Mouse (Mus musculus) adrenal gland, postnatal 36 days (tissue): ENCODE results near the gene Rplp0. TPM values are rescaled to one million over a fixed set of nuclear protein-coding genes. Genes with fewer than 3 reads are reported as not detected.
A peak's percentile ranks its signal among the peaks of the same experiment; 100 is the strongest.

Experiments
- DNase-seq, 2 experiments: peaks; one replicate each; pipeline ENCODE4 v3.0.0; 2021; ENCODE audit warnings: mixed read lengths in 1 of 2
- total RNA-seq, 2 experiments: library from RNA; stranded (reverse); gene quantifications; 2 replicates each; pipeline ENCODE4 v1.2.3; 2021

Gene Rplp0
- total RNA-seq, 2 experiments from 2014 or later = 829 to 906 TPM

DNA sequence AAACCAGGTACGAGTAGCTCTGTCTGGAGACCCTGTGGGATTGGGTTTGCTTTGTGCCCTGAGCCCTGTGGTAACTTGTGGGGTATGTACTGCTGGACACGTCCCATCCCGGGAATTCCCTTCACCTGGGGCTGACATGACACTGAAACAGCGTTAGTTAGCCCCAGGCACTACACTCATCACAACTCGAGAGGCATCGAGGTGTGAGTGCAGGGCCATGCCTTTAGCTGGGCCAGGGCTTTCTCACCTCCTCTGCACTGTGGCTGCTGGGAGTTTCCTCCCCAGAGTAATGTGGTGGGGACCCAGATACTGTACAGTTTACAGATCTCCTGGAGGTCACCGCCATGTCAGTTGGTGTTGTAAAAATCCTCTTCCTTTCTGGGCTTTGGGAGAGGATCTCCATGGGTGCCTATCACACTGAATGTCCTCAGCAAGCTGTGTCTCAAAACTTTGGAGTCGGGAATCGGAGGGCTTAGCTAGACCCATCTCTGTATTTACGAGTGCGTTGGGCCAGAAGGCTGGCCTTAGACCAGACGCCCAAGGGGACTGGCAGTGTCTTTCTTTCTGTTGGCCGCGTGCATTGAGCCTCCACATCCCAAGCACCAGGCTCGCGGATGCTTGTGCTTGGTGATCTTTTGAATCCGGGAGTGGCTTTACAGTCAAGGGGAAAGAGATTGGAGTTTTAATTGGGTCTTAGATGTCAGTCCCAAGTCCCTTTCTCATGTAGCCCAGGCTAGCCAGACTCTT is 32.6 kb upstream of the Rplp0 start:
- DNase-seq = no peak

- peak; percentile 55 to 64 for DNase-seq
These were observed 31.1 kb upstream of the Rplp0 start for GRCm38 (mm10) chr5:115528128-115528527.

GRCm38 (mm10) chr5:115529364-115529741 is 29.9 kb upstream of the Rplp0 start:
- DNase-seq = no peak

DNA sequence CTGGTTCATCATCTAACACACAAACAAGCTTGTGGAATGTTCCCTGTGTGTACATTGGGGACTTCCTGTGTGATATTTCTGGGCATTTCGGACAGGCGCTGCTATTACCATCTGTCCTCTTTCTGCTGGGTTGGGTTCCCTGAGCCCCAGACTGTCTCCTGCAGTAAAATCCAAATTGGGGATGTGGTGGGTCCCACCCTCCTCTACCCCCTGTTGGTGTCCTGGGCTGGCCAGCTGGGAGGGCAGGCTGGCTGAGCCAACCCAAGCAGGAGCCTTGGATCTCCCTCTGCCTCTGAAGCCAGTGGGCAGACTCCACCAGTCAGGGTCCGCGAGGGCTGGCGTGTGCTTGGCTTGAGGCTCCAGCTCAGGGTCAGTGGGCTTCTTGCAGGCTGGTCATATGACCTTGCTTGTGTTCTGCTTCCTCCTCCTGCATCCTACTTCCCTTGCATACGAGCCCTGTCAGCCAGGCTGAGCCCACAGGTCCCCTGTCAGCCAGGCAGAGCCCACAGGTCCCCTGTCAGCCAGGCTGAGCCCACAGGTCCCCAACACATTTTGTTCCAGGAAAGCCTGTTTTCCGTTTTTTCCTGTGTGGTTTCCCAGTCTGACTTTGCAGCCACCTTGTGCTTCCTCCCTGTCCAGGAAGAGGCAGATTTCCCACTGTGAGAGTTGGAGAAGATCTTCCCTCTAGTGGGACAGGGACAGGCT is 29.4 kb upstream of the Rplp0 start:
- no peak for DNase-seq

DNA sequence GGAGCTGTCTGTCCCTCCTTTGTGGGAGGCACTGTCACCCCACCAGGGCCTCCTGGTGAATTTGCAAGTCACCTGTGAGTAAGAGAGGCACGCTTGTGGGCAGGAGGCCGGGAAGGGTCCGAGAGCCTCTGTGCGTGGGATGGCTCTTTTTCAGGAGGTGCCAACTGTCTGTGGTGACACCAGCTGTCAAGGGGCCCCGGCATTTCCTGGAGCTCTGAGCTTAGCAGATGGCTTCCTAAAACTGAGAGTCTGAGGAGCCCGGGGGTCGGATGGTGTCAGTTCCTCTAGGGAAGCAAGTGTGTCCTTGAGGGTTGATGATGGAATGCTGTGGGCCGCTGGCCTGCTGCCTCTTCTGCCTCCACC is 28.8 kb upstream of the Rplp0 start:
- peak in 1 of 2 experiments; percentile 49 for DNase-seq

- DNase-seq = peak; percentile 81 to 87
These were observed 27.5 kb upstream of the Rplp0 start for GRCm38 (mm10) chr5:115531671-115532270.

- DNase-seq = peak; percentile 72 to 78
These were observed 25.0 kb upstream of the Rplp0 start for GRCm38 (mm10) chr5:115534290-115534731.

DNA sequence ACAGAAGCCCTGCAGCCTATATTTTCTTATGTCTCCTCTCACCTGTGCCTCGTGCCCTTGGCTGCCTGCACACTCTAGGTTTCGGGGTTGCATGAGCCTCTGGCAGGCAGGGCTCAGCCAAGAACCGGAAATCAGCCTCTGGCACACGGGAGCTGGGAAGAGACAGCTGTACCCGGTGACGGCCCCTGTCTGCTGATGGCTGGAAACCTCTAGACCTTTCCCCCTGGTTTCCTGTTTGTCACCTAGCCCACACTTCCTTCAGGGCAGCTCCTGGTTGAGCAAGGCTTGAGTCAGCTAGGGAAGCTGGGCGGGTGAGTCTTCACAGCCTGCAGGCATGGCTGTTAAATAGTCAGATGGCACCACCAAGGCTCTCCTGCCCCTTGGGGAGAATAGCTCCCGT is 24.4 kb upstream of the Rplp0 start:
- peak; percentile 48 to 59 for DNase-seq

DNA sequence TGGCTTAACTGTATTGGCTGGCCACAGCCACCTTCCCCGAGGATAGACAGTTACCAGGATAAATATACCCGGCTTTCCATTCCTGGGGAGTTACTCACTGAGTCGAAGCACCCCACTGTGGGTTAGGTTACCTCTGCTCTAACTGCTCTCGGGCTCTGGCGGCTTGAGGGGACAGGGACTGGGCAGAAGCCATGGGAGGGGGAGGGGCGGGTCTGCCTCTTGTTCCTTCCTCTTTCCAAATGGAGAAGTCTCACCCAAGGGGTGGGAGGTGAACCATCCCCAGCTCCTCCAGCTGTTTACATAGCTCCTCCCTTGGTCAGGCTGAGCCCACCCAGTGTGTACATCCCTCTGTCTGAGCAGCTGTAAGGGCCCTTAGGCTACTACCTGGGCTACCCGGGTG is 23.6 kb upstream of the Rplp0 start:
- no peak for DNase-seq

GRCm38 (mm10) chr5:115538017-115538692 is 21.1 kb upstream of the Rplp0 start:
- peak in 1 of 2 experiments; percentile 25 for DNase-seq

GRCm38 (mm10) chr5:115538693-115539043 is 20.6 kb upstream of the Rplp0 start:
- peak; percentile 92 to 94 for DNase-seq

DNA sequence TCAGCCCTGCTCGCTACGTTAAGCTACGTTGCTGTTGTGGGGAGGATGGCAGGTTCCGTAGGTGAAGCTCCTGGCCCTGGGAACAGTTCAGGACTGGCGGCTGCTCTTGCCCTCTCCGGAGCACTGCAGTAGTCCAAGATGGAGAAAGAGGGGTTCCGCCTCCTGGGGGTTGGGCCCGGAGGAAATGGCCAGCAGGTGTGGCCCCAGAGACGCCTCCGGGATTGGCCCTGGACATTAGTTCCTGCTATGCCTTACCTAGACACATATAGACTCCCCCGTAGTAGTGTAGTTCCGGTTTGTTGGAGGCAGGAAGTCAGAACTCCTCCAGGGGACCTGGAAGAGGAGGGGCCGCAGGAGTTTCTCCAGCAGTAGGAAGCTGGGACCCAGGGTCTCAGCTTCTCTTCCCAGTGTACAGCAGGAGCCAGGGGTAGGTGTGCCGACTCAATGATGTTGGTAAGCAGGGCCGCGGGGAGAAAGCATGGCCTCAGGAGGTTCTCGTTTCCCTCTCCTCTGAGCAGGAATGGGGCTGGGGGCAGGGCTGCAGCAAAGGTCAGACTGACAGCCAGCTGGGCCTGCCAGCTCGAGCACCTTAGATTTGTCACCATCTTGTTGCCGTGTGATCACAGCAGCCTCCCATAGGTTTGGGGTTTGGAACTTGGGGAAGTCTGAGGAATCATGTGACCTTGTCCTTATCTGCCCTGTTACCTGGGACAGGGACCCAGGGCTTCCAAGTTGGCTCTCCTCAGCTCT is 16.5 kb upstream of the Rplp0 start:
- no peak for DNase-seq

DNA sequence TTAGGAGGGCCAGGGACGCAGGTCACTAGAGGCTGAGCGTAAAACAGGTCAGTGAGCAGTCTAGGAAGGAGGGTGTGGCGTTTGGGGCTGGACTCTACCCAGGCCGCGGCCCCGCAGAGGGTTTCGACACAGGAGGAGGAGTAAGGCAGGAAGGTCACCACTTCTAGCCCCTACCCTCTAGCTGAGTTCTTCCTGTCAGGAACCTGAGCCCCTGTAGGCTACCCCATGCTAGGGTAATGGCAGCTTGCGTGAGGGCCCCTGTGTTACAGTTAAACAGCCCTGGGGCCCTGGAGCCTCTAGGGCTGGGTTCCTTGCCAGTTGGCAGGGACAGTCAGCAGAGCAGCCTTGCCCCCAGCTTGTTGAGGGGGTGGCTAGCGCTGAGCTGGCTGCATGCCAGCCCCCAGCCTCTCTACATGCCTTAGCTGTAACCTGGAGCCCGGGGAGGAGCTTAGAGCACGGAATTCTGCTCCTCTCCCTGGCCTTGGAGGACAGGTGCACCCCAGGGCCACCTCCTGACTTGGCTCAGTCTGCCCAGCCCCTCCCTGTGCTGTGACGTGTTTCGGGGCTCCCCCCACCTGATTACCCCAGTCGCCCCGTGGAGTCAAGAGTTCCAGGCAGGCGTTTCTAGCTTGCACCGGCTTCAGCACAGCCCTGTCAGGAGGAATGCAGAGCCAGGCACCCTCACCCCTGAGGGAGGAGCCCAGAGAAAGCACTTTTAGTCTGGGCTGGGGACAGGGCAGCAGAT is 15.6 kb upstream of the Rplp0 start:
- peak; percentile 79 to 84 for DNase-seq

DNA sequence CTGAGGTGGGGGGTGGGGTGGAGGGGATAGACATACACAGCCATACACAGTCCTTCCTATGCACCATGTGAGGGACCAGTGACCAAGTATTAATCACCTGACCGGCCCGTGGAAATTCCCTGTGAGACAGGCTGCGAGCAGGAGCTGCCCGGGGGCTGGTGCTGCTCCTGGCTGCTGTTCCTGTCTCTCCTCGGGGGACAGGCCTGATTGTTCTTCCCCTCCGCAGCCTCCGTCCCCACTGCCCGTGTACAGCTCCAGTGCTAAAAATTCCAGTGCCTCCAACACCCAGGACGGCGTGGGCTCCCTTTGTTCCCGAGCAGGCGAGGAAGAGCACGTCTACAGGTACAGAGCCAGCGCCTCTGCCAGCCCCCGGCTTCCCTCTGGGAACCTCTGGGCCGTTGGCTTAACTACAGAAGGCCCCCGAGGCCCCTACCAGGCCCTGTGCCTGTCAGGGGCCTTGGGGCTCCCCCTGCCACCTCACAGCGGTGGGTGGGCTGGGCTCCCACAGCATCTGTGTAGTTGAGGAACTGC is 14.5 kb upstream of the Rplp0 start:
- DNase-seq = no peak

DNA sequence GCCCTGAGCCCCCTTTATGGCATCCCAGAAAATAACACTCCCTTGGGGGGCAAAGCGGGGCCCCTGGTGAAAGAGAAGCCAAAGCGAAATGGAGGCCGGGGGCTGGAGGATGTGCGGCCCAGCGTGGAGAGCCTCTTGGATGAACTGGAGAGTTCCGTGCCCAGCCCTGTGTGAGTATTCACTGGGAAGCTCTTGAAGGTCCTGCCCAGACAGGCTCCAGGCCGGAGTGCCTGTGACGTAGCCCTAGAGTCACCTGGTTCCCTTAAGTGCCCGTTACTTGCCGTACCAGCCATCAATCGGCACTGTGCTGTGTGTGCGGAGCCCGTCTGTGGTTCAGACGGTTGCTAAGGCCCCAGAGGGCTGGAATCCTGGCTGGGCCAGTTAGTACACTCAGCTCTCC is 13.6 kb upstream of the Rplp0 start:
- DNase-seq = no peak

GRCm38 (mm10) chr5:115546536-115546935 is 12.7 kb upstream of the Rplp0 start:
- DNase-seq = no peak

GRCm38 (mm10) chr5:115547014-115547413 is 12.3 kb upstream of the Rplp0 start:
- DNase-seq = no peak

DNA sequence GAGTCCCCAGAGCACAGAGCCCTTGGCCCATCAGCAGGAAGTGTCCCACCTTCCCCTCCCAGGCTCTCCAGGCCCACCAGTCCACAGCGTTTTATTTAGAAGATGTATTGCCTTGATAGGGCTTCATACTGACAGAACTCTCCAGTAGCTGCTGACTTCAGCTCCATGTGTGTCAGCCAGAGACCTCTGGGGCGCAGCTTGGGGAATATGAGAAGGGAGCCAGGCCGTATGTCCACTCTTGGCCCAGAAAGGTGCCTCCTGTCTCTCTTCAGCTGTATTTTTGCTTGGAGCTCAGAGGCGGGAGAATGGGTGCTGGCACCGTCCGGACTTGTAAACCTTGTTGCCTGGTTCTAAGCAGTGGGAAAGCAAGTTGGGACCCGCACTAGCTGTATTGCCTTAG is 11.8 kb upstream of the Rplp0 start:
- no peak for DNase-seq

- DNase-seq = no peak
These were observed 10.6 kb upstream of the Rplp0 start for GRCm38 (mm10) chr5:115548501-115549285.

DNA sequence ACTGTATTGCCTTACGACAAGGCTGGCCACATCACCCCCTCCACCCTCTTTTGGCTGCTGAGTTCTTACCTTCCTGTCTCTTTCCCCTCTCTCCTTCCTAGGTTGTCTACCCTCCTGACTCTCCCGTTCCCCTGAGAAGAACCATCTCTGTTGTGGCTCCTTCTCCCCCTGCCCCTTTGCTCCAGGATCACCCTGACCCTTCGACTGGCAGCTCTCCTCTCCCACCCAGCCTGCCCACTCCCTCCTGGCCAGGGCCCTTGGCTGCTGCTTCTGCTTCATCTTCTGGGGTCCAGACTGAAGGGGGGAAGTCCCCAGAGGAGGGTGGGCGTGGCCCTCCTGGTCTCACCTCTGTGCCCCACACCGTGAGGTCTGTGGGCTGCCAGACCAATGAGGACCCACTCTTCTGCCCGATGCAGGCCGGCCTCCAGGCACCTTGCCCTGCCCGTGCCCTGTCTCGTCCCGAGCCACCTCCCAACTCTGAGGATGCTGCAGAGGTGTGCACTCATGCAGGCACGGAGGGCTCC is 8.7 kb upstream of the Rplp0 start:
- no peak for DNase-seq
